Mouse (Mus musculus) lung, postnatal 10 days (tissue): Measurements from ENCODE around the gene Scarb2.
A peak's percentile ranks its signal among the peaks of the same experiment; 100 is the strongest.

ENCODE experiments used
- DNase-seq: peaks from one replicate; pipeline ENCODE4 v3.0.0; 2021

The Scarb2 gene

GRCm38 (mm10) chr5:92434070-92434469 lies 72.6 kb downstream of the Scarb2 start:
- no peak for DNase-seq

GRCm38 (mm10) chr5:92431611-92432010 lies 75.0 kb downstream of the Scarb2 start:
- no peak for DNase-seq

- DNase-seq = no peak
These were observed 75.9 kb downstream of the Scarb2 start for GRCm38 (mm10) chr5:92430723-92431122.

GRCm38 (mm10) chr5:92424126-92424525 lies 82.5 kb downstream of the Scarb2 start:
- DNase-seq = no peak

GRCm38 (mm10) chr5:92413982-92414375 lies 92.7 kb downstream of the Scarb2 start:
- no peak for DNase-seq

GRCm38 (mm10) chr5:92413271-92413981 lies 93.2 kb downstream of the Scarb2 start:
- no peak for DNase-seq

- no peak for DNase-seq
These were observed 95.0 kb downstream of the Scarb2 start for GRCm38 (mm10) chr5:92411461-92412140.

GRCm38 (mm10) chr5:92410486-92410885 lies 96.1 kb downstream of the Scarb2 start:
- DNase-seq = no peak

- DNase-seq = peak; percentile 20
These were observed 97.1 kb downstream of the Scarb2 start for GRCm38 (mm10) chr5:92409361-92410155.

- no peak for DNase-seq
These were observed 102.3 kb downstream of the Scarb2 start for GRCm38 (mm10) chr5:92404400-92404678.

- DNase-seq = no peak
These were observed 102.9 kb downstream of the Scarb2 start for GRCm38 (mm10) chr5:92403562-92404399.

- no peak for DNase-seq
These were observed 103.8 kb downstream of the Scarb2 start for GRCm38 (mm10) chr5:92402816-92403215.

GRCm38 (mm10) chr5:92398153-92398552 lies 108.5 kb downstream of the Scarb2 start:
- peak; percentile 90 for DNase-seq

- DNase-seq = no peak
These were observed 110.2 kb downstream of the Scarb2 start for GRCm38 (mm10) chr5:92396476-92396875.

GRCm38 (mm10) chr5:92395764-92396163 lies 110.9 kb downstream of the Scarb2 start:
- DNase-seq = no peak

- no peak for DNase-seq
These were observed 112.8 kb downstream of the Scarb2 start for GRCm38 (mm10) chr5:92393863-92394262.

- DNase-seq = no peak
These were observed 114.1 kb downstream of the Scarb2 start for GRCm38 (mm10) chr5:92392542-92392941.
